Mouse (Mus musculus) heart, embryonic 13.5 days (tissue): Measurements from ENCODE around the gene Setdb2. TPM values are rescaled to one million over a fixed set of nuclear protein-coding genes. Genes with fewer than 3 reads are reported as not detected.

ENCODE experiments used
- ATAC-seq: fragments of 200-750 bp; cut with Nextera tagmentation; 2 replicates; pipeline ENCODE4 v1.8.0; 2017; ENCODE audit warnings: moderate TSS enrichment; ENCODE audit not compliant: insufficient number of reproducible peaks, low FRiP score, low TSS enrichment; ENCODE audit errors: extremely low read depth
- H3K27ac ChIP-seq: fragments of 300-500 bp; sonication (generic); replicated peaks from 2 replicates; pipeline ENCODE4 v1.5.1; 2015; ENCODE audit warnings: moderate library complexity, mild to moderate bottlenecking, inconsistent platforms
- H3K27me3 ChIP-seq: fragments of 300-500 bp; sonication (generic); replicated peaks from 2 replicates; pipeline ENCODE4 v1.6.1; 2015; ENCODE audit warnings: mild to moderate bottlenecking, inconsistent platforms
- H3K36me3 ChIP-seq: fragments of 300-500 bp; sonication (generic); 2 replicates; pipeline ENCODE4 v1.6.1; 2015; ENCODE audit warnings: mild to moderate bottlenecking, inconsistent platforms
- H3K4me1 ChIP-seq: fragments of 300-500 bp; sonication (generic); 2 replicates; pipeline ENCODE4 v1.6.1; 2015; ENCODE audit warnings: inconsistent platforms
- H3K4me2 ChIP-seq: fragments of 300-500 bp; sonication (generic); 2 replicates; pipeline ENCODE4 v1.6.1; 2015; ENCODE audit warnings: inconsistent platforms, mild to moderate bottlenecking, moderate library complexity
- H3K4me3 ChIP-seq: fragments of 300-500 bp; sonication (generic); 2 replicates; pipeline ENCODE4 v1.5.1; 2015; ENCODE audit warnings: moderate library complexity, mild to moderate bottlenecking, inconsistent platforms
- H3K9ac ChIP-seq: fragments of 300-500 bp; sonication (generic); 2 replicates; pipeline ENCODE4 v1.6.1; 2015; ENCODE audit warnings: inconsistent platforms, mild to moderate bottlenecking, moderate library complexity
- H3K9me3 ChIP-seq: fragments of 300-500 bp; sonication (generic); 2 replicates; pipeline ENCODE4 v1.6.1; 2016; ENCODE audit warnings: inconsistent platforms
- WGBS: fragments of 180-500 bp; shearing (Covaris S2); methylation state at CpG from one replicate; pipeline ENCODE4 v1.1.7; 2015; ENCODE audit warnings: mixed read lengths; 5-methylcytosine and 5-hydroxymethylcytosine counted together
- polyA plus RNA-seq: library from polyadenylated mRNA; unstranded; fragments of >200 nt; fragmentation: Nextera tagmentation; extraction: Ambion mirVana; gene quantifications from 2 replicates; pipeline ENCODE4 v1.2.1, GENCODE M21; 2015

The Setdb2 gene
- polyA plus RNA-seq, 1 experiment from 2014 or later: 8.5 TPM

GRCm38 (mm10) chr14:59366386-59367105 lies 74.1 kb downstream of the Setdb2 start:
- Histone ChIP-seq H3K4me3 (no peak overlapping the region), H3K27me3 (no peaks in the 10 kb centered on the region), H3K9ac (no peak overlapping the region), H3K4me2 (no peak overlapping the region), H3K4me1 (peaks cover 15% of the 10 kb centered on the region), H3K36me3 (no peaks in the 10 kb centered on the region), H3K27ac (no peak overlapping the region), H3K9me3 (peaks cover 4% of the 10 kb centered on the region; the same call in 1 of the 2 replicates)
- no peak for ATAC-seq
- WGBS: 58% methylated on average over 8 of the region's 8 CpGs

- no peaks in the 10 kb centered on the region for H3K27me3 ChIP-seq
- H3K27ac ChIP-seq: peak within 1 kb of the TSS; percentile 43
- no peak within 1 kb of the TSS for H3K9ac ChIP-seq
- ATAC-seq: no peak
- 59% methylated on average over 6 of the region's 6 CpGs for WGBS
- no peaks in the 10 kb centered on the region for H3K36me3 ChIP-seq
- H3K4me2 ChIP-seq: peak within 1 kb of the TSS; percentile 24
- no peaks in the 10 kb centered on the region for H3K9me3 ChIP-seq
- no peak within 1 kb of the TSS for H3K4me3 ChIP-seq
- peaks cover 15% of the 10 kb centered on the region for H3K4me1 ChIP-seq
Observed at GRCm38 (mm10) chr14:59365244-59365644, 75.4 kb downstream of the Setdb2 start, which contains the start of gene Phf11d. Gene Phf11d, minus strand, starts transcription at chr14:59365470.

Other genes starting within 250 kb of the Setdb2 start
- gene Rcbtb1, start 239.7 kb downstream of the Setdb2 start, polyA plus RNA-seq: 21.6 and 24.9 TPM in 2 replicates
- not detected in 2 replicates for gene Gm6904, start 180.7 kb downstream of the Setdb2 start, polyA plus RNA-seq
- not detected in 2 replicates for gene Phf11a, start 143.4 kb downstream of the Setdb2 start, polyA plus RNA-seq
- 0.92 and 1.5 TPM in 2 replicates for gene Phf11b, start 99.5 kb downstream of the Setdb2 start, polyA plus RNA-seq
- 1.8 and 2.0 TPM in 2 replicates for gene Phf11d, start 75.4 kb downstream of the Setdb2 start, polyA plus RNA-seq
- 0.29 and 0.41 TPM in 2 replicates for gene Phf11c, start 45.5 kb downstream of the Setdb2 start, polyA plus RNA-seq
- 22.7 and 25.2 TPM in 2 replicates for gene Cab39l, start 88 bp upstream of the Setdb2 start, polyA plus RNA-seq
- 26.0 and 27.4 TPM in 2 replicates for gene Cdadc1, start 157.1 kb upstream of the Setdb2 start, polyA plus RNA-seq
- 9.1 and 10.8 TPM in 2 replicates for gene Shisa2, start 184.4 kb upstream of the Setdb2 start, polyA plus RNA-seq